ENCODE assay signal across 9 mouse cellular contexts in genomic region chr16:30374266-30374665, GRCm38 (mm10). TPM values are rescaled to one million over a fixed set of nuclear protein-coding genes. Genes with fewer than 3 reads are reported as not detected.
DNase-seq lines count a peak whose midpoint lies in the region; ATAC-seq and TF ChIP-seq lines count a peak whose summit lies in the region.
"Had no signal": no experiment of that assay in that cellular context is flagged by ENCODE, and none has a peak within 500 bp of the region (broad histone marks: within the 10 kb centered on the region; RNA-seq: fewer than 3 reads in every experiment).

No protein-coding gene starts in this region.

- 76% methylated on average over 3 of the region's 3 CpGs for WGBS in forebrain, embryonic 13.5 days
- WGBS in forebrain, embryonic 11.5 days, result 85% methylated on average over 3 of the region's 3 CpGs
- 83% methylated on average over 3 of the region's 3 CpGs for WGBS in midbrain, embryonic 13.5 days
- WGBS in midbrain, embryonic 10.5 days, result 82% methylated on average over 3 of the region's 3 CpGs
- WGBS in lung, postnatal 0 days, result 49% methylated on average over 3 of the region's 3 CpGs

- TF ChIP-seq EP300 in lung, postnatal 0 days (IDR thresholded peaks at IDR 0.05), result no peak

- H3K36me3 ChIP-seq in forebrain, embryonic 13.5 days (ENCODE audit: poor library complexity, severe bottlenecking), result no peaks in the 10 kb centered on the region
- no peaks in the 10 kb centered on the region; the same call in 1 of the 2 replicates for H3K36me3 ChIP-seq in forebrain, embryonic 11.5 days (ENCODE audit: control insufficient read depth, insufficient read depth, low read length)
- H3K36me3 ChIP-seq in midbrain, embryonic 13.5 days, result no peaks in the 10 kb centered on the region
- H3K36me3 ChIP-seq in midbrain, embryonic 10.5 days, result peaks cover 12% of the 10 kb centered on the region; the same call in 1 of the 2 replicates
- H3K36me3 ChIP-seq in lung, postnatal 0 days (ENCODE audit: insufficient read depth, low read length), result no peaks in the 10 kb centered on the region

- no peak overlapping the region for H3K4me2 ChIP-seq in forebrain, embryonic 13.5 days
- H3K4me2 ChIP-seq in forebrain, embryonic 11.5 days (ENCODE audit: low read depth, low read length, severe bottlenecking), result no peak overlapping the region
- H3K4me2 ChIP-seq in midbrain, embryonic 13.5 days (replicated peaks), result no peak overlapping the region
- no peak overlapping the region for H3K4me2 ChIP-seq in lung, postnatal 0 days (replicated peaks; ENCODE audit: low read depth, low read length)
- H3K4me2 ChIP-seq: heart, embryonic 13.5 days had no signal

- H3K4me1 ChIP-seq in forebrain, embryonic 13.5 days, result peaks cover under 1% of the 10 kb centered on the region; the same call in 1 of the 2 replicates
- no peaks in the 10 kb centered on the region for H3K4me1 ChIP-seq in forebrain, embryonic 11.5 days (replicated peaks; ENCODE audit: control insufficient read depth, insufficient read depth, low read length)
- no peaks in the 10 kb centered on the region for H3K4me1 ChIP-seq in midbrain, embryonic 13.5 days (replicated peaks)
- H3K4me1 ChIP-seq in midbrain, embryonic 10.5 days, result no peaks in the 10 kb centered on the region
- H3K4me1 ChIP-seq in lung, postnatal 0 days (ENCODE audit: insufficient read depth, low read depth, low read length), result no peaks in the 10 kb centered on the region

- no peak overlapping the region for H3K9ac ChIP-seq in forebrain, embryonic 13.5 days
- H3K9ac ChIP-seq in forebrain, embryonic 11.5 days (ENCODE audit: low read length), result no peak overlapping the region
- H3K9ac ChIP-seq in midbrain, embryonic 13.5 days (replicated peaks), result no peak overlapping the region
- no peak overlapping the region for H3K9ac ChIP-seq in lung, postnatal 0 days (replicated peaks; ENCODE audit: low read depth)
- H3K9ac ChIP-seq: heart, embryonic 13.5 days had no signal

- H3K27me3 ChIP-seq in forebrain, embryonic 13.5 days, result no peaks in the 10 kb centered on the region
- H3K27me3 ChIP-seq in forebrain, embryonic 11.5 days (ENCODE audit: control insufficient read depth, insufficient read depth, low read length), result no peaks in the 10 kb centered on the region
- H3K27me3 ChIP-seq in midbrain, embryonic 13.5 days, result no peaks in the 10 kb centered on the region
- no peaks in the 10 kb centered on the region for H3K27me3 ChIP-seq in midbrain, embryonic 10.5 days (ENCODE audit: low read depth, poor library complexity, severe bottlenecking)
- H3K27me3 ChIP-seq in lung, postnatal 0 days (replicated peaks; ENCODE audit: insufficient read depth, low read length), result no peaks in the 10 kb centered on the region
- H3K27me3 ChIP-seq: heart, embryonic 13.5 days had no signal

- peak; percentile 93 for TF ChIP-seq CTCF in lung, postnatal 0 days (IDR thresholded peaks at IDR 0.05)

- no peaks in the 10 kb centered on the region for H3K9me3 ChIP-seq in forebrain, embryonic 13.5 days (replicated peaks)
- H3K9me3 ChIP-seq in forebrain, embryonic 11.5 days (ENCODE audit: control insufficient read depth, low read length), result no peaks in the 10 kb centered on the region
- no peaks in the 10 kb centered on the region for H3K9me3 ChIP-seq in midbrain, embryonic 13.5 days
- no peaks in the 10 kb centered on the region for H3K9me3 ChIP-seq in midbrain, embryonic 10.5 days (replicated peaks)
- no peaks in the 10 kb centered on the region for H3K9me3 ChIP-seq in lung, postnatal 0 days (ENCODE audit: low read length)
- H3K9me3 ChIP-seq: heart, embryonic 13.5 days had no signal

- H3K4me3 ChIP-seq in forebrain, embryonic 13.5 days, result no peak overlapping the region
- no peak overlapping the region for H3K4me3 ChIP-seq in forebrain, embryonic 11.5 days (ENCODE audit: low read depth, low read length)
- no peak overlapping the region for H3K4me3 ChIP-seq in midbrain, embryonic 13.5 days (replicated peaks)
- no peak overlapping the region for H3K4me3 ChIP-seq in midbrain, embryonic 10.5 days
- no peak overlapping the region for H3K4me3 ChIP-seq in lung, postnatal 0 days (ENCODE audit: low read depth, low read length)
- H3K4me3 ChIP-seq: heart, embryonic 13.5 days had no signal

- no peak overlapping the region for H3K27ac ChIP-seq in forebrain, embryonic 13.5 days
- no peak overlapping the region for H3K27ac ChIP-seq in forebrain, embryonic 11.5 days (ENCODE audit: low read depth, low read length)
- H3K27ac ChIP-seq in midbrain, embryonic 13.5 days, result no peak overlapping the region
- no peak overlapping the region for H3K27ac ChIP-seq in midbrain, embryonic 10.5 days (replicated peaks)
- no peak overlapping the region for H3K27ac ChIP-seq in lung, postnatal 0 days (ENCODE audit: low read length)
- H3K27ac ChIP-seq: heart, embryonic 13.5 days had no signal

- 0 out of 2 replicates have a peak, but pooled peaks have one; percentile 62 for ATAC-seq in forebrain, embryonic 13.5 days
- no peak for ATAC-seq in forebrain, embryonic 11.5 days (replicated peaks; ENCODE audit: low FRiP score)
- 0 out of 2 replicates have a peak, but pooled peaks have one; percentile 48 for ATAC-seq in midbrain, embryonic 13.5 days
- peak; percentile 50; the same call in 1 of the 2 replicates for ATAC-seq in lung, postnatal 0 days

- DNase-seq in forebrain, embryonic 11.5 days (ENCODE audit: low spot score), result no peak
- DNase-seq in midbrain, embryonic 10.5 days (ENCODE audit: low spot score), result no peak
- peak; percentile 62 for DNase-seq in c-Kit-positive CD71-positive TER-119-negative erythroid progenitor cells, embryonic 14.5 days (ENCODE audit: low read depth)
- peak; percentile 19 to 51 for DNase-seq in heart, adult 9 months (ENCODE audit: low spot score in 2 of 2)
- DNase-seq in lung, postnatal 0 days (ENCODE audit: low spot score), result peak; percentile 92
- peak; percentile 31 for DNase-seq in telencephalon, adult 2 months (ENCODE audit: low read depth, low spot score)

RNA-seq across cellular contexts. Expression of gene Atp13a3, which starts 31.5 kb away (rescaled TPM):
- 8.4 and 8.6 TPM in 2 replicates for polyA plus RNA-seq in forebrain, embryonic 13.5 days (2015; fragmentation: Nextera tagmentation; extraction: Ambion mirVana)
- 13.6 and 15.5 TPM in 2 replicates for polyA plus RNA-seq in forebrain, embryonic 11.5 days (2014; fragmentation: Nextera tagmentation; extraction: Ambion mirVana)
- 6.8 and 7.0 TPM in 2 replicates for polyA plus RNA-seq in midbrain, embryonic 13.5 days (2015; fragmentation: Nextera tagmentation; extraction: Ambion mirVana)
- polyA plus RNA-seq in midbrain, embryonic 10.5 days (2016; fragmentation: Nextera tagmentation; extraction: Ambion mirVana), result 7.1 and 7.8 TPM in 2 replicates
- polyA plus RNA-seq in lung, postnatal 0 days (2015; fragmentation: Nextera tagmentation; extraction: Ambion mirVana), result 18.9 and 19.3 TPM in 2 replicates

Comparison
In these comparisons a context has a peak if more than half of its experiments do, and no peak if none do; other contexts are left out.
1. DNase-seq: peak in c-Kit-positive CD71-positive TER-119-negative erythroid progenitor cells, embryonic 14.5 days (single experiment), heart, adult 9 months (2 of 2), lung, postnatal 0 days (single experiment) and telencephalon, adult 2 months (single experiment); none in forebrain, embryonic 11.5 days (single experiment) and midbrain, embryonic 10.5 days (single experiment).